Mouse (Mus musculus) thymus, adult 2 months (tissue): ENCODE results near the gene Edn3. TPM values are rescaled to one million over a fixed set of nuclear protein-coding genes. Genes with fewer than 3 reads are reported as not detected.

Source experiments
- DNase-seq: peaks from one replicate; pipeline ENCODE4 v3.0.0; 2021
- H3K27ac ChIP-seq: fragments of 200-500 bp; 2 replicates; pipeline ENCODE4 v1.5.1; 2012; ENCODE audit warnings: low read length, control low read depth; ENCODE audit not compliant: control insufficient read depth, insufficient read depth
- H3K27me3 ChIP-seq: fragments of 200-500 bp; 2 replicates; pipeline ENCODE4 v1.6.1; 2012; ENCODE audit warnings: mild to moderate bottlenecking, low read length, moderate library complexity, mixed read lengths; ENCODE audit not compliant: control insufficient read depth, insufficient read depth
- H3K36me3 ChIP-seq: fragments of 200-500 bp; 2 replicates; pipeline ENCODE4 v1.6.1; 2012; ENCODE audit warnings: mild to moderate bottlenecking, low read length, moderate library complexity; ENCODE audit not compliant: control insufficient read depth, insufficient read depth
- H3K4me1 ChIP-seq: fragments of 200-500 bp; replicated peaks from 2 replicates; pipeline ENCODE4 v1.6.1; 2012; ENCODE audit warnings: low read length; ENCODE audit not compliant: control insufficient read depth, insufficient read depth
- H3K4me3 ChIP-seq: fragments of 200-500 bp; 2 replicates; pipeline ENCODE4 v1.5.1; 2012; ENCODE audit warnings: mild to moderate bottlenecking, low read length, control low read depth, moderate library complexity; ENCODE audit not compliant: control insufficient read depth, insufficient read depth
- CTCF ChIP-seq: fragments of 200-500 bp; IDR thresholded peaks from 2 replicates; pipeline ENCODE4 v1.5.1; 2012; ENCODE audit warnings: mild to moderate bottlenecking, control low read depth, low read length, moderate library complexity, borderline replicate concordance; ENCODE audit not compliant: control insufficient read depth, poor library complexity, insufficient read depth; ENCODE audit errors: extremely low read depth
- POLR2A ChIP-seq: fragments of 200-500 bp; IDR thresholded peaks from 2 replicates; pipeline ENCODE4 v1.6.1; 2012; ENCODE audit warnings: mild to moderate bottlenecking, low read length, control low read depth, moderate library complexity; ENCODE audit not compliant: control insufficient read depth, poor library complexity, insufficient read depth; ENCODE audit errors: extremely low read depth
- WGBS: fragments of 180-500 bp; shearing (Covaris S2); methylation state at CpG from one replicate; pipeline ENCODE4 v1.1.7; 2018; 5-methylcytosine and 5-hydroxymethylcytosine counted together
- polyA plus RNA-seq: library from polyadenylated mRNA; depleted of rRNA; stranded (reverse); fragments of >200 nt; gene quantifications from 2 replicates; pipeline ENCODE4 v1.2.3, GENCODE M21; 2012

The Edn3 gene
- polyA plus RNA-seq, 1 experiment = 0.08 TPM

DNA sequence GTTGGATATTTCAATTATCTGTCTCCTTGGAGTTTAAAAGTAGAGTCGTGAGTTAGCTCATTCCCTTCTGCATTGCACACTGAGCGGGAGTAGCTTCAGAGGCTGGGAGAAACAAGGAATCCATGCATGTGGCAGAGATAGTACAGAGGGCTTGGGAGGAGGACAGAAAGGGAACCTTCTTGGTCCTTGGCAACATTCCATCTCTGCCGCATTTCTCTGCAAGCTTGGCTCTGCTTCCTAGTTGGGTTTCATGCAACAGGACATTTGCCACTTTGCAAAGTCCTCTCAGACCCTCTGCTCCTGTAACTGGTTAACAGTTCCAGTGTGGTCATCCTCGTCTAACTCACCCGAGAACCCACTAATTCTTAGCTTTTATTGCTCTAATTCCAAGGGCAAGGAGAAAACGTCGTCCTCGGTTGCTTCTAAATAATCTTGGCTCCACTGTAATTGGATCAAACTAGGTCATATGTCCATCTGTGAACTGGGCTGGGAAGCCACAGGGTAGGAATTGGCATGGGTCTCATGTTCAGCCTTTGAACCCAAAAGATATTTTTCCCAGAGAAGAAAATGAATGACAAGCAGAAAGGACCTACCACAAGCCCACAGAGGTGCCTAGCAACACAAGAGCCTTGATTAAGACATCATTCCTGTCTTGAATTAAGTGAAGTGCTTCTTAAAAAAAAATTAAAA lies 32.2 kb downstream of the Edn3 start:
- Histone ChIP-seq H3K4me3 (no peak overlapping the region), H3K27ac (no peak overlapping the region), H3K36me3 (no peaks in the 10 kb centered on the region), H3K27me3 (no peaks in the 10 kb centered on the region), H3K4me1 (no peaks in the 10 kb centered on the region)
- no peak for DNase-seq
- 85% methylated on average over 8 of the region's 8 CpGs for WGBS
- TF ChIP-seq CTCF = no peak
- TF ChIP-seq POLR2A = no peak

DNA sequence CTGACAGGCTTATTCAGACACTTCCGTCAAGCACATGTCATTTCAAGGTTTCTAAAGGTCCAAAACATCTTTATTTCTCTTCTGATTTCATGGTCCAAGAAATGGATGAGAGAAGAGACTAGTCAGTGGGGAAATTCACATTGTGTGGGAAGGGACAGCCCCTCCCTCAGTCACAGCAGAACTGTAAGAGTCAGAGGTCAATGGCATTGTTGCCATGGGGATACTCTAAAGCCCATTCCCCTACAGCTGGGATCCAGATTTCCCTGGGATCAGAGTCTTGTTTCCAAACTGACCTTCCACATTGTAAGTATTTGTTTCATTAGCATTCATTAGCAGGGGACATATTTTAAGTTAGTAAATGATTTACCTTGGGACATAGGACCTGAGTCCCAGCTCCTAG lies 32.8 kb downstream of the Edn3 start:
- H3K4me1 ChIP-seq = no peaks in the 10 kb centered on the region
- DNase-seq = no peak
- no peak overlapping the region for H3K27ac ChIP-seq
- TF ChIP-seq POLR2A = no peak
- 100% methylated on average over 1 of the region's 1 CpGs for WGBS
- H3K4me3 ChIP-seq = no peak overlapping the region
- H3K36me3 ChIP-seq = no peaks in the 10 kb centered on the region
- no peaks in the 10 kb centered on the region for H3K27me3 ChIP-seq

DNA sequence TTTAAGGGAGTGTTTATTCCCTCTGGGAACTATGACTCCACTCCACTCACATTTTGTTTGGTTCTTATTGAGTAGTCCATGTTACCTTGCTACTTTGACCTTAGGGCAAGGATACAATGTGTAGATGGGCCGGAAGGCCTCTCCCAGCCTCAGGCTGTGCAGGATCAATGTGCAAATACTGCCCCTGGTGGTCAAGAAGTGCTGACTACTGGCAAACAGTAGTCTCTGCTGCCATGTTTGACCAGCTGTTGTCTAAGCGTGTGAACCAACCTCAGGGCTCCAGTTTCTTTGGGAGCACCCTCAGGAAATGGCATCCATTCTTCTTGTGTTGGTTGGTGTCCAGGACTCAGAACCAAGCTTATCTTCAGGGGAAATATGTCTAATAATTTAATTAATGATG lies 36.6 kb downstream of the Edn3 start:
- Histone ChIP-seq H3K27ac (no peak overlapping the region), H3K4me1 (no peaks in the 10 kb centered on the region), H3K36me3 (no peaks in the 10 kb centered on the region), H3K27me3 (no peaks in the 10 kb centered on the region), H3K4me3 (no peak overlapping the region)
- 95% methylated on average over 2 of the region's 2 CpGs for WGBS
- DNase-seq = no peak
- TF ChIP-seq CTCF = no peak
- no peak for TF ChIP-seq POLR2A

DNA sequence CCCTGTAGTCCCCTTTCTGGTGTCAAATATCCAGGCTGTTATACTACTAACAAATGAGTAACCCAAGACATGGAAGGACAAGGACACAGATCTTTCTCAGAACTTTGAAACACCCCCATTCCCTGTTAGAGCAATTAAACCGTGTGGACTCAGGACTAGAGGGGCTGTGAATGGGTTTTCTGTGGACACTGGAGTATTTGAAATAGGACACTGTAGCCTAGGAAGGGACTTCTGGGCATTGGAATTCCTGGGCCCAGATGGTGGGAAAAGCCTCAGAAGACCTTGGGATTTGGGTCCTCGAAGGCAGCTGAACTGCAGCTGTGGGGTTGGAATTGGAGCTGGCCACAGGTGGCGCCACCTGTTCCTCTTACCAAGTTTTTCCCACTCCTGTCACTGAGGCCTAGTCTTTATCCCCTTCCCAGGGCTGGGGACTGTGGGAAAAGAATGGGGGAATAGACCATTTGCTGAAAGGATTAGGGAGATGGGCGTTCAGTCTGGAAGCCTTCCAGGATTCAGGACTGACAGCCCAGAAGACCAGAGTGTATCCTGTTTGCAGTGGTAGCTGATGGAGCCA lies 37.2 kb downstream of the Edn3 start:
- no peak overlapping the region for H3K4me3 ChIP-seq
- no peaks in the 10 kb centered on the region for H3K36me3 ChIP-seq
- DNase-seq = no peak
- TF ChIP-seq CTCF = no peak
- no peak for TF ChIP-seq POLR2A
- no peaks in the 10 kb centered on the region for H3K27me3 ChIP-seq
- H3K27ac ChIP-seq = no peak overlapping the region
- WGBS = 97% methylated on average over 4 of the region's 4 CpGs
- no peaks in the 10 kb centered on the region for H3K4me1 ChIP-seq

DNA sequence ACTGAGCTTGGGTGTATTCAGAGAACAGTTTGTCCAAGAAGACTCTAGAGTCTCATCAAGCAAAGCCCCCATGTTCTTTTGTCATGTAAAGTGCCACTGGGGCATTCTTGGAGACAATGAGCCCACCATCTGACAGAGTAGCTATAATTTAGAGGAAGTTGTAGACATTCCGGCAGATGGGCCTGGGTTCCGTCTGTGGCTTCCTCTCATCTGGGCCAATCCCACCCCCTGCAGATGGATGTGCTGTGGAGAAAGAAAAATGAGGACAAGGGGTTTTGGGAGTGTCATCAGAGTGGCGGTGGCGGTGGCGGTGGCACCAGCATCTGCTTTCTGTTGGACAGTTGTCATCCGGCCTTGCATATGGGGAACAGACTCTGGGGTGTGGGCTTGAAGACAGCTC lies 42.0 kb downstream of the Edn3 start:
- TF ChIP-seq POLR2A (no peak), CTCF (no peak)
- no peak for DNase-seq

DNA sequence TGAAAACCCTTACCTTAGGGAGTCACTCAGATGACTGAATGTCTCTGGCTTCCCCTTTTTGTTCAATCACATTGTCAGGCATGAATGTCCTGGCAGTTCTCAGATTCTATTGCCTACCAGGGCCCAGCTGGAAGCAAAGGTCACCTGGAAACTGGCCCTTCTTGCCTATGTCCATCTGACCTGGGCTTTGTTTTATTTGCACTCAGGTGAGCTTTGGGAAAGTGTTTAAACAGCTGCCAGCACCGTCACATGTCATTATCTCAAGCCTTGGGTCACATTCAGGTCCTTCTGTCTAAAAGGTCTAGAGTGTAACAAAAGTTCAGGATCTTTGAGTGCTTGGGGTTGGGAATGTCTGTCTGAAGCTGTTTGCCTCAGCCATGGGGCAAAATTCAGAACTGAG lies 43.2 kb downstream of the Edn3 start:
- TF ChIP-seq POLR2A (no peak), CTCF (no peak)
- DNase-seq = no peak
- 95% methylated on average over 1 of the region's 1 CpGs for WGBS
- Histone ChIP-seq H3K27ac (no peak overlapping the region), H3K27me3 (no peaks in the 10 kb centered on the region), H3K4me1 (no peaks in the 10 kb centered on the region), H3K4me3 (no peak overlapping the region), H3K36me3 (no peaks in the 10 kb centered on the region)

More for the DNA sequence above, 42.0 kb downstream of the Edn3 start:
- Histone ChIP-seq H3K4me1 (no peaks in the 10 kb centered on the region), H3K36me3 (no peaks in the 10 kb centered on the region), H3K27me3 (no peaks in the 10 kb centered on the region), H3K27ac (no peak overlapping the region), H3K4me3 (no peak overlapping the region)
- 75% methylated on average over 6 of the region's 6 CpGs for WGBS

DNA sequence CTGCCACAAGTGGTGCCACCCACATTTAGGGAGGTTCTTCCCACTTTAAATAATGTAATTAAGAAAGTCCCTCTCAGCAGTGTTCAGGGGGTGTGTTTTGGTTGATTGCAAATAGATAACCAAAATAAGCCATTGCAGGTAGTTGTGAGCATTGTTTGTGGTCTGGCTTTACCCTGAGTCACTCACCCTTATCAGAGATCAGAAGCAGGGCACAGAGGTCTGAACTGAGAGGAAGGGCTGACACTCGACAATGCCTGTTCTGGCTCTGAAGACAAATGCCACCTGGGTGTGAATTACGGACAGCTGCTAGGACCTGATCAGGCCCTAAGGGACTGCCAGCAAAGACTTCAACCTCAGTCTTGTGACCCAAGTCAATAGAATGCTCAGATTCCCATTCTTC lies 47.5 kb downstream of the Edn3 start:
- no peak overlapping the region for H3K4me3 ChIP-seq
- 47% methylated on average over 2 of the region's 2 CpGs for WGBS
- H3K27me3 ChIP-seq = no peaks in the 10 kb centered on the region

More for the DNA sequence above, 47.5 kb downstream of the Edn3 start:
- Histone ChIP-seq H3K27ac (no peak overlapping the region), H3K4me1 (no peaks in the 10 kb centered on the region), H3K36me3 (no peaks in the 10 kb centered on the region)
- no peak for TF ChIP-seq CTCF
- TF ChIP-seq POLR2A = no peak
- no peak for DNase-seq
